Mouse (Mus musculus): ENCODE measurements at regions not wholly inside any gene's neighbourhood (a gene's known extent, or its start where the extent isn't known, plus 50 kb on each side); places are given as distances from the start of the nearest gene placed in this dataset.
A peak's percentile ranks its signal among the peaks of the same experiment; 100 is the strongest.

DNA sequence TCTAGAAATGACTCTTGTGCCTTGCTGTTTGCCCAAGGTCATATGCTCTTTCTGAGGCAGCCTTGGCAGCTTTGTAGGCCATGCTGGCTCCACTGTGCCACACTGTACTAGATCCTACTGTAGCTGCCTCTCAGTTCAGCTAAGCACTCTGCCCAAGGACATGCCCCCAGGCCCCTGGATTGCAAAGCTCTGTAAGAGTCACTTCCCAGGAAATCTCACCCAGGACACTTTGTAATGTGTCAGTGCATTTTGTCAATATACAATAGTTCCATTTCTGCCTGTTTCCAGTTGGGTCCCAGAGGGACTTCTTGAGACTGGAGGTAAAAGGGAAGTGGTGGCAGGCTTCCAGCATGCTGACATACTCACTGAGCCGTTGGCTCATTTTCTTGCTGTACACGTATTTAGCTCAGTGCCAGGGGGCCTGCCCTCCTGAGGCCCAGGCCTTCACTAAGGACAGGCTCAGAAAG, 287.6 kb upstream of the Eif4g2 start:
- Histone ChIP-seq H3K9ac (no peak overlapping the region), H3K27ac (replicated peaks) (peak overlapping the region; percentile 37), H3K9me3 (no peaks in the 10 kb centered on the region), H3K4me3 (no peak overlapping the region), H3K36me3 (no peaks in the 10 kb centered on the region), H3K27me3 (no peaks in the 10 kb centered on the region), H3K4me1 (replicated peaks) (peaks cover 18% of the 10 kb centered on the region), H3K4me2 (no peak overlapping the region)
- ATAC-seq (ENCODE audit: low FRiP score, low read depth) = peak; percentile 64
- WGBS = 19% methylated on average over 2 of the region's 2 CpGs

DNA sequence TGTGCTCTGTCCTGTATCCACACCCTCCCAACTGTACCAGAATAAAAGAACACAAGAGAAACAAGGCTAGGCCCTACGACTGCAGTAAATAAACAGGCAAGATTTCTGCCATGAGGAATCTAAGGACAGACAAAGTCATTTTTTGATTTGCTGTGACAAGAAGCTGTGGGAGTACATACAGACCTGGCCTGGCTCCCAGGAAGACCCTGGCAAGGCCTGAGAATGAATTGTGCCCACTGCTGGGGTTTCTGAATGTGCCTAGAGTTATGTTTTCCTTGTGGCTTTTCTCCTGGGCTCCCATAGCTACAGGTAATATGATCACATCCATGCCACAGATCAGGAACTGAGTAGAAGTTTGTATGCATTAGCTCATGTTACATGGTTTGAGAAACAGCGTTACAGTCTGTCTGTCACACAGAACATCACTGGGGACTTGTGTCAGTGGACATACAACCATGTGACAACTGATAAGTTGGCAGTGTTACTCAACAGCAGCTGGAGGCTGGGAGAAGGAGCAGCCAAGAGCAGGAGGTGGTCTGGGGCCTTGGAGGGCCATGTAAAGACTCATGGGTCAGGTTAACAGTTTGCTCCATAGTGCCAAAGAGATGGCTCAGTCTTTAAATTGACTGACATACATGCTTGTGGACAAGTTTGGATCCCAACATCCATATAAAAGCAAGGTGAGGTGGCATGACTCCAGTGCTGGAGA, 285.6 kb upstream of the Eif4g2 start:
- Histone ChIP-seq H3K9me3 (no peaks in the 10 kb centered on the region), H3K27ac (replicated peaks) (no peak overlapping the region; the same call in 1 of the 2 replicates), H3K9ac (no peak overlapping the region), H3K27me3 (no peaks in the 10 kb centered on the region), H3K36me3 (no peaks in the 10 kb centered on the region), H3K4me2 (no peak overlapping the region), H3K4me1 (replicated peaks) (peaks cover 11% of the 10 kb centered on the region), H3K4me3 (no peak overlapping the region)
- 68% methylated on average over 2 of the region's 2 CpGs for WGBS
- ATAC-seq (ENCODE audit: low FRiP score, low read depth) = no peak

DNA sequence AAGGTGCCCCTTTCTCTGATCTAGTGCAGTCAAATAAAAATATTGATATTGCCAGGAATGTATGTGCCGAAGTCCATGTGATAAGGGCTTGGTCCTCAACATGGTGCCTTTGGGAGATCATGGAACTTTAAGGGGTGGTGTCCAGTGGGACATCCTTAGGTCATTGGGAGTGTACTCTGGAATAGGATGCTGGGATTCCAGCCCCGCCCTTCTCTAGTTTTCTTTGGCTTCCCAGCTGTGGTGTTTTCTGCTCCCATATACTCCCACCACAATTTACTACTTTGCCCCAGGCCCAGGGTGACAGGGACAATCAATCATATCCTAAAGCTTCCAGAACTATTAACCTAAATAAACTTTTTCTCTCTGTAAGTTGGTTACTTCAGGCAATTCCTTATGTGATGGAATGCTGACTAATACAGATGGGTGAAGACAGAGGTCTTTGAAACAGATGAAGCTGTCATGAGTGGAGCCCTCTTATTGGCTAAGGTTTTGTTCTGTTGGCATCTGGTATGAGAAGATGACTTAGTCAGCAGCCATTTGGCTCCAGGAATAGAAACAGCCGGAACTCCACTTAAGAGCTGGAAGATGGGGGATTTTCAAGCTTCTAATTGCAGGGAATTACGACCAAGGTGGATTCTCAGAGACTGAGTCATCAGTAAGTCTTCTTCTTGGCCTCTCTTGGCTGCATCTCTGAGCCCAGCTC, 284.3 kb upstream of the Eif4g2 start:
- Histone ChIP-seq H3K36me3 (no peaks in the 10 kb centered on the region), H3K4me3 (no peak overlapping the region), H3K27ac (replicated peaks) (no peak overlapping the region), H3K27me3 (no peaks in the 10 kb centered on the region), H3K9ac (no peak overlapping the region), H3K9me3 (no peaks in the 10 kb centered on the region), H3K4me1 (replicated peaks) (peaks cover 11% of the 10 kb centered on the region), H3K4me2 (no peak overlapping the region)
- 85% methylated on average over 4 of the region's 4 CpGs for WGBS
- no peak for ATAC-seq (ENCODE audit: low FRiP score, low read depth)

GRCm38 (mm10) chr7:111365384-111365783, 282.6 kb upstream of the Eif4g2 start:
- Histone ChIP-seq H3K9me3 (no peaks in the 10 kb centered on the region), H3K27me3 (no peaks in the 10 kb centered on the region), H3K4me1 (replicated peaks) (peaks cover 7% of the 10 kb centered on the region), H3K4me3 (no peak overlapping the region), H3K4me2 (no peak overlapping the region), H3K36me3 (no peaks in the 10 kb centered on the region), H3K9ac (no peak overlapping the region), H3K27ac (replicated peaks) (no peak overlapping the region)
- no peak for ATAC-seq (ENCODE audit: low FRiP score, low read depth)
- 57% methylated on average over 5 of the region's 5 CpGs for WGBS

GRCm38 (mm10) chr7:111363206-111363605, 280.4 kb upstream of the Eif4g2 start:
- ATAC-seq (ENCODE audit: low FRiP score, low read depth) = no peak
- Histone ChIP-seq H3K4me3 (no peak overlapping the region), H3K9me3 (no peaks in the 10 kb centered on the region), H3K36me3 (no peaks in the 10 kb centered on the region), H3K4me1 (replicated peaks) (no peaks in the 10 kb centered on the region), H3K9ac (no peak overlapping the region), H3K4me2 (no peak overlapping the region), H3K27me3 (no peaks in the 10 kb centered on the region), H3K27ac (replicated peaks) (no peak overlapping the region)
- 90% methylated on average over 5 of the region's 5 CpGs for WGBS

DNA sequence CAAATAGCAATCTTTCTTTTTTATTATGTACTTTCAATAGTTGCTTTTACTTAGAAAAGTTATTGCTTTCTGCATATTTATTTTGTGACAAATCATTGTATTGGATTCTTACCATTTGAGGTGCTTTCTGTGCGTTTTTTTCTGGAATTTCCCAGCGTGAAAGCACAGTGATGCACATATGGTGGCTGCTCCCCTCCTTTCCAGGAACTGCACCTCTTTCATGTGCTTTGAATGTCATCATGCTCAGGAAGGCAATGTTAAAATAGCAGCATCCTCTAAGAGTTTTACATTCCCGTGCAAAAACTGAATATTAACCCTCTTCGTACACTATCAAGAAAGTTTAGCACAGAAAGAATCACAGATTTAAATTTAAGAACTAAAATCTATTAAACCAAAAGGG, 279.8 kb upstream of the Eif4g2 start:
- Histone ChIP-seq H3K27ac (replicated peaks) (no peak overlapping the region), H3K9me3 (no peaks in the 10 kb centered on the region), H3K27me3 (no peaks in the 10 kb centered on the region), H3K4me1 (replicated peaks) (no peaks in the 10 kb centered on the region), H3K9ac (no peak overlapping the region), H3K4me2 (no peak overlapping the region), H3K36me3 (no peaks in the 10 kb centered on the region), H3K4me3 (no peak overlapping the region)
- WGBS = 82% methylated on average over 4 of the region's 4 CpGs
- no peak for ATAC-seq (ENCODE audit: low FRiP score, low read depth)

DNA sequence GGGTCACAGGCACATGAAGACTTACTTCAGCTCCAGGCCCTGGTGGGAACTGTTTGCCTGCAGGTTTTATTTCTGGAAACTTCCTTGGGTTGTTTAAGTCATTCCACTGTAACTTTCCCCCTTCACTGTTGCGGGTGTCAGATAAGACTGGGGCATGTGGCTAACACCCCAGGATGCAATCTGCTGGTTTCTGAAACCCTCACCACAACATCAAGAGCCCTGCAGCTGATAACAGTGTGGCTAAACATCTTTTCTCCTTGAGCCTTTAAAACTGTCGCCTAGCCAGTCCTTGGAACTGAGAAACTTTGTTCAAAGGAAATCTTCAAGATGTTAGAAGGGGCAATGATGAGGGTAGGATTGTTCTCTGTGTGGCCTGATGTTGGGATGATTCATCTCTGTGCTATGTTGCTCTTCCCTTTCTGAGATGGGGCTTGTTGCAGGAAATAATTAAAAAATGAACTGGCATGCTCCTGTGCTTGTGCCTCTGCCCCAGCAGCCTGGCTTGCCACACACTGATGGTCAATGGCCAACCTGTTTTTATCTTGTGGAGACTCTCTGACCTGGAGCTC, 272.3 kb upstream of the Eif4g2 start:
- WGBS = 89% methylated on average over 2 of the region's 2 CpGs
- no peak overlapping the region for H3K4me2 ChIP-seq
- H3K27me3 ChIP-seq = no peaks in the 10 kb centered on the region
- H3K9me3 ChIP-seq = no peaks in the 10 kb centered on the region
- no peak overlapping the region for H3K27ac ChIP-seq (replicated peaks)
- ATAC-seq (ENCODE audit: low FRiP score, low read depth) = no peak
- H3K4me3 ChIP-seq = no peak overlapping the region
- no peaks in the 10 kb centered on the region for H3K36me3 ChIP-seq
- no peak overlapping the region for H3K9ac ChIP-seq
- no peaks in the 10 kb centered on the region for H3K4me1 ChIP-seq (replicated peaks)

GRCm38 (mm10) chr7:111354066-111354465, 271.2 kb upstream of the Eif4g2 start:
- Histone ChIP-seq H3K9ac (no peak overlapping the region), H3K4me3 (no peak overlapping the region), H3K4me1 (replicated peaks) (no peaks in the 10 kb centered on the region), H3K27ac (replicated peaks) (no peak overlapping the region), H3K9me3 (no peaks in the 10 kb centered on the region), H3K4me2 (no peak overlapping the region), H3K36me3 (no peaks in the 10 kb centered on the region), H3K27me3 (no peaks in the 10 kb centered on the region)
- ATAC-seq (ENCODE audit: low FRiP score, low read depth) = no peak
- WGBS = 81% methylated on average over 4 of the region's 4 CpGs

DNA sequence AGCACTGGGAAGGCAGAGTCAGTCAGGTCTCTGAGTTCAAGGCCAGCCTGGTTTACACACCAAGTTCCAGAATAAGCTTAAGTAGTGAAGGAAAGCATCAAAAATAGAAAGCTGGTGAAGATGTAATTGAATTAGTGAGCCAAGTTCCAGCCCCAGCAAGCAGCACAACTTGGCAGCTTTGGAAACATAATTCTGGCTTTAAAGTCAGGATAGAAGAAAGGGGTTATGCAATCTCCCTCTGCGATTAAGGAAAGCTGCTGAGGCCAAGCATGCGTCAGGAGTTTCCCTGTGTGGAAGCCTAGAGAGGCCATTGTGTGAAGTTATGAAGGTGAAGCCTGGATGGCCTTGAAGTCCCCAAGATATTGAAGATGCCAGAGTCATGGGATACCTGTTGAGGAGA, 269.3 kb upstream of the Eif4g2 start:
- no peaks in the 10 kb centered on the region for H3K36me3 ChIP-seq
- H3K4me2 ChIP-seq = no peak overlapping the region
- no peak for ATAC-seq (ENCODE audit: low FRiP score, low read depth)
- H3K9me3 ChIP-seq = no peaks in the 10 kb centered on the region
- H3K4me1 ChIP-seq (replicated peaks) = no peaks in the 10 kb centered on the region
- 94% methylated on average over 2 of the region's 2 CpGs for WGBS
- H3K27ac ChIP-seq (replicated peaks) = no peak overlapping the region
- H3K27me3 ChIP-seq = no peaks in the 10 kb centered on the region
- H3K4me3 ChIP-seq = no peak overlapping the region
- no peak overlapping the region for H3K9ac ChIP-seq

DNA sequence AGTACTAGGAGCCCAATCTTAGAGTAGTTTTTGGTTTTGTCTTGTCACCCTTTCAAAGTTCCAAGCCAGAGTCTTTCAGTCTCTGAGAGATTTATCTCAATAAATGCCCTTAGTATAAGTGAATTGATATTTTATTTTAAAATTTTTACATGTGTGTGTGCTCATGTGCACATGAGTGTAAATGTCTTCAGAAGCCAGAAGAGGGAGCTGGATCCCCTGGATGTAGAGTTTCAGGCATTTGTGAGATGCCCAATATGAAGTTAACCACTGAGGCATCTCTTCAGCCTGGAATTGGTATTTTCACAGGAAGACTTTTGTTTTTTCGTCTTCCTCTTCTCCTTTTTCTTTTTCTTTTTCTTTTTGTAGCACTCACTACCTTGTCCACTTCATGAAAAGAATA, 262.3 kb upstream of the Eif4g2 start:
- Histone ChIP-seq H3K36me3 (no peaks in the 10 kb centered on the region), H3K27ac (replicated peaks) (no peak overlapping the region), H3K4me3 (no peak overlapping the region), H3K4me2 (no peak overlapping the region), H3K9ac (no peak overlapping the region), H3K27me3 (no peaks in the 10 kb centered on the region), H3K9me3 (no peaks in the 10 kb centered on the region), H3K4me1 (replicated peaks) (no peaks in the 10 kb centered on the region)
- no peak for ATAC-seq (ENCODE audit: low FRiP score, low read depth)
- WGBS = 84% methylated on average over 1 of the region's 1 CpGs

DNA sequence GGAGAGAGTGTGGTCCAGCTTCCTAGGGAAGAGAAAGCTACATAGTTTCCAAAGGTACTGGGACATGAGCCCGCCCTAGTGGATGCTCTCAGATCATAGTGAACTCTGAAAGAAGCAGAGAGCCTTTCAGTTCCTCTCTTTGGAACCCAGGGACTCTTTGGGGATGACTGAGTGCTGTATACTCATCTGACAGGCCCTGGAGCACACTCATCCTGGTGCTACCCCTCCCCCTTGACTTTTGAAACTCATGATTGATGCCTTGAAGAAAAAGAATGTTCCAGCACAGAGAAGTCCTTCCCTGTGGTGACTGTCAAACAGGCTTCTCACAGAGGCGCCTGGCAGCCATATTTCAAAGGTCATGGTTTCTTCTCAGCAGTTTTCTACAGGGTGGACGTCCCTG, 254.2 kb upstream of the Eif4g2 start:
- ATAC-seq (ENCODE audit: low FRiP score, low read depth) = no peak
- 58% methylated on average over 3 of the region's 3 CpGs for WGBS
- H3K4me2 ChIP-seq = no peak overlapping the region
- H3K27me3 ChIP-seq = no peaks in the 10 kb centered on the region
- no peaks in the 10 kb centered on the region for H3K36me3 ChIP-seq
- no peak overlapping the region for H3K4me3 ChIP-seq
- H3K27ac ChIP-seq (replicated peaks) = no peak overlapping the region
- no peak overlapping the region for H3K9ac ChIP-seq
- no peaks in the 10 kb centered on the region for H3K9me3 ChIP-seq
- H3K4me1 ChIP-seq (replicated peaks) = no peaks in the 10 kb centered on the region

GRCm38 (mm10) chr7:111322901-111323300, 240.1 kb upstream of the Eif4g2 start:
- ATAC-seq (ENCODE audit: low FRiP score, low read depth) = no peak
- no peaks in the 10 kb centered on the region for H3K27me3 ChIP-seq
- H3K4me3 ChIP-seq = no peak overlapping the region
- 88% methylated on average over 6 of the region's 6 CpGs for WGBS
- H3K9me3 ChIP-seq = no peaks in the 10 kb centered on the region
- no peak overlapping the region for H3K27ac ChIP-seq (replicated peaks)
- no peak overlapping the region for H3K4me2 ChIP-seq
- H3K9ac ChIP-seq = no peak overlapping the region
- no peaks in the 10 kb centered on the region for H3K36me3 ChIP-seq
- no peaks in the 10 kb centered on the region for H3K4me1 ChIP-seq (replicated peaks)
